Mouse (Mus musculus) stomach, embryonic 14.5 days (tissue): Measurements from ENCODE around the gene Zfp704. TPM values are rescaled to one million over a fixed set of nuclear protein-coding genes. Genes with fewer than 3 reads are reported as not detected.
"Not testable (repeated sequence)": the region's sequence is repeated elsewhere in the genome, so short reads cannot be mapped to it uniquely, and the experiment has no call there.

ENCODE experiments used
- ATAC-seq: fragments of 200-750 bp; cut with Nextera tagmentation; 2 replicates; pipeline ENCODE4 v1.8.0; 2017; ENCODE audit warnings: low read depth, moderate TSS enrichment; ENCODE audit not compliant: insufficient number of reproducible peaks, insufficient read depth, low FRiP score
- H3K27ac ChIP-seq: fragments of 300-500 bp; sonication (generic); 2 replicates; pipeline ENCODE4 v1.5.1; 2014; ENCODE audit warnings: mild to moderate bottlenecking, low read length, moderate library complexity, mixed read lengths
- H3K27me3 ChIP-seq: fragments of 300-500 bp; sonication (generic); 2 replicates; pipeline ENCODE4 v1.6.1; 2014; ENCODE audit warnings: low read length, control low read depth, mixed read lengths; ENCODE audit not compliant: control insufficient read depth, insufficient read depth
- H3K36me3 ChIP-seq: fragments of 300-500 bp; sonication (generic); 2 replicates; pipeline ENCODE4 v1.6.1; 2014; ENCODE audit warnings: mild to moderate bottlenecking, control low read depth, low read length, moderate library complexity, mixed read lengths; ENCODE audit not compliant: control insufficient read depth, insufficient read depth
- H3K4me1 ChIP-seq: fragments of 300-500 bp; sonication (generic); 2 replicates; pipeline ENCODE4 v1.6.1; 2014; ENCODE audit warnings: low read length, control low read depth, mixed read lengths; ENCODE audit not compliant: control insufficient read depth, insufficient read depth
- H3K4me2 ChIP-seq: fragments of 300-500 bp; sonication (generic); replicated peaks from 2 replicates; pipeline ENCODE4 v1.6.1; 2014; ENCODE audit warnings: low read depth, low read length, control low read depth
- H3K4me3 ChIP-seq: fragments of 300-500 bp; sonication (generic); 2 replicates; pipeline ENCODE4 v1.5.1; 2014; ENCODE audit warnings: low read depth, low read length, control low read depth
- H3K9ac ChIP-seq: fragments of 300-500 bp; sonication (generic); replicated peaks from 2 replicates; pipeline ENCODE4 v1.6.1; 2014; ENCODE audit warnings: low read depth, mild to moderate bottlenecking, control low read depth, low read length, moderate library complexity, mixed read lengths
- H3K9me3 ChIP-seq: fragments of 300-500 bp; sonication (generic); 2 replicates; pipeline ENCODE4 v1.6.1; 2016; ENCODE audit warnings: low read depth, low read length, control low read depth; ENCODE audit not compliant: control insufficient read depth
- WGBS: fragments of 180-500 bp; shearing (Covaris S2); extraction: QIAGEN DNeasy Blood & Tissue Kit; methylation state at CpG from one replicate; pipeline ENCODE4 v1.1.7; 2014; 5-methylcytosine and 5-hydroxymethylcytosine counted together
- polyA plus RNA-seq: library from polyadenylated mRNA; unstranded; fragments of >200 nt; fragmentation: Nextera tagmentation; extraction: Ambion mirVana; gene quantifications from 2 replicates; pipeline ENCODE4 v1.2.1, GENCODE M21; 2014

Zfp704 gene
- polyA plus RNA-seq, 1 experiment from 2014 or later: 16.3 TPM

DNA sequence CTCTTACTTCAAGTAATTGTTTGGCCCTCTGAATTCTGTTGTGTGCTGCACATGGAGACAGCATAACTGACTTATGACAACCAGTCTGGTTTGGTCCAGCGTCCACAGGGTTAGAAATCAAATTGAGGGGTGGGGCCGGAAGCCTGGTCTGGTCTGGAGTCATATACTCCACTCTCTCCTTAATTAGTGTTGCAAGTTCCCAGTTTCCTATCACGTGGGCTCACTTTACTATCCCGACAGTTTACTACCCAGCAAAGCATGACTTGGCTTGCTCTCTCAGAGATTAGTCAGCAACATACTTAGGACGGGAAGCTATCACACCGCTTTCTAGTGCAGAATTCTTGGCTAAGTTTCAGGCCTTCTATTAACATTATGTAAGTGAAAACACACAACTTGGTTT is 36.3 kb downstream of the Zfp704 start:
- Histone ChIP-seq H3K27me3 (no peaks in the 10 kb centered on the region), H3K4me3 (no peak overlapping the region), H3K9me3 (no peaks in the 10 kb centered on the region), H3K9ac (no peak overlapping the region), H3K27ac (no peak overlapping the region), H3K36me3 (no peaks in the 10 kb centered on the region), H3K4me2 (no peak overlapping the region), H3K4me1 (peaks cover 14% of the 10 kb centered on the region)
- ATAC-seq: no peak; the same call in 1 of the 2 replicates
- WGBS: 24% methylated on average over 6 of the region's 6 CpGs

DNA sequence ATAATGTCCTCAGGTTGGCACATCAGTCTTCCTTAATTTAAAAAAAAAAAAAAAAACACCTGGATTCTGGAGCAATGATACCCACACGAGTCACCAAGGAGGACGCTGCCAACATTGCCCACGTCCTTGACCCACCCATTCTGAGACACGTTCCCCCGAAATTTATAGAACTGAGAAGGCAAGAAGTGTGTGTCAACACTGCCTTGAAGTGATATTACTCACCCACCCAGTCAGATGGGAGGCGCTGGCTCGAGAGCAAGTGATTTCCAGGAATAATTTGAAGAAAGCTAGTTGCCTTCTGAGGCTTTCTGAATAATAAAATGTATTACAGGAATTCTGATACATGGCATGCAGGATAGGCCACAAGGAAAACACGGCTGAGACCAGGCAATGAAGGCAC is 37.6 kb downstream of the Zfp704 start:
- Histone ChIP-seq H3K9ac (no peak overlapping the region), H3K36me3 (no peaks in the 10 kb centered on the region), H3K4me2 (no peak overlapping the region), H3K4me3 (no peak overlapping the region), H3K4me1 (peaks cover 14% of the 10 kb centered on the region), H3K9me3 (no peaks in the 10 kb centered on the region), H3K27me3 (no peaks in the 10 kb centered on the region), H3K27ac (no peak overlapping the region)
- ATAC-seq: no peak
- 70% methylated on average over 8 of the region's 8 CpGs for WGBS

DNA sequence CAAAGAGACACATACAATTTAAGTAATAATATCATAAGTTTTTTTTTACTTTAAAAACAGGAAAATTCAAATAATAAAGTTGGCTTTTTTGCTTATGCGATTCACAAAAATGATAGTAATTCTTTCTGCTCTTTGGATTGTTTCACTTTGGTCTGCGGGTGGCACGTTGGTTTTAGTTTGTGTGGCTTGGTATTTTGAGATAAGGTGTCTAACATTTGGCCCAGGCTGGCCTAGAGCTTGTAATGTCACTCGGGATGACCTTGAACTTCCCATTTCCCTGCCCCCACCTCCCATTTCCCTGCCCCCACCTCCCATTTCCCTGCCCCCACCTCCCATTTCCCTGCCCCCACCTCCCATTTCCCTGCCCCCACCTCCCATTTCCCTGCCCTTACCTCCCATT is 39.1 kb downstream of the Zfp704 start:
- no peaks in the 10 kb centered on the region for H3K9me3 ChIP-seq
- H3K9ac ChIP-seq: no peak overlapping the region
- no peak overlapping the region for H3K4me2 ChIP-seq
- H3K36me3 ChIP-seq: no peaks in the 10 kb centered on the region
- H3K4me1 ChIP-seq: peaks cover 14% of the 10 kb centered on the region
- H3K4me3 ChIP-seq: no peak overlapping the region
- 90% methylated on average over 4 of the region's 4 CpGs for WGBS
- H3K27ac ChIP-seq: no peak overlapping the region
- no peaks in the 10 kb centered on the region for H3K27me3 ChIP-seq
- no peak for ATAC-seq

DNA sequence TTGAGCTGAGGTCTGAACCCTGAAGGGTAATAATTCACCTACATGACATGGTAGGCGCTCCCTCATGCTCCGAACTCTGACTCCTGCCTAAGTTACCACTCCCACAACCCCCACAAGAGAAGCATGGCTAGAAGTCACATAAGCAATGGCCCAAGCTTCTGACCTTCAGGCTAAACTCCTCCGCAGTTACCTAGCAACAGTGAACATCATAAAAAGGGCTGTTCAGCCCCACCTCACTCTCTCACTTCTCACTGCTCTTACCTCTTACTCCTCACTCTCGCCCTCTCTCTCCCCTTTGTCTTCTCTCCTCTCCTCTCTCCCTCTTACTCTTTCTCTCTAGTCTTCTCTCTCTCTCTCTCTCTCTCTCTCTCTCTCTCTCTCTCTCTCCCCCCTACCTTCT is 40.2 kb downstream of the Zfp704 start:
- not testable (repeated sequence) for H3K9me3 ChIP-seq, H3K36me3 ChIP-seq, H3K9ac ChIP-seq, H3K4me2 ChIP-seq, ATAC-seq, H3K4me3 ChIP-seq, H3K27ac ChIP-seq, H3K27me3 ChIP-seq
- WGBS: 78% methylated on average over 4 of the region's 4 CpGs
- H3K4me1 ChIP-seq: peaks cover 14% of the 10 kb centered on the region

DNA sequence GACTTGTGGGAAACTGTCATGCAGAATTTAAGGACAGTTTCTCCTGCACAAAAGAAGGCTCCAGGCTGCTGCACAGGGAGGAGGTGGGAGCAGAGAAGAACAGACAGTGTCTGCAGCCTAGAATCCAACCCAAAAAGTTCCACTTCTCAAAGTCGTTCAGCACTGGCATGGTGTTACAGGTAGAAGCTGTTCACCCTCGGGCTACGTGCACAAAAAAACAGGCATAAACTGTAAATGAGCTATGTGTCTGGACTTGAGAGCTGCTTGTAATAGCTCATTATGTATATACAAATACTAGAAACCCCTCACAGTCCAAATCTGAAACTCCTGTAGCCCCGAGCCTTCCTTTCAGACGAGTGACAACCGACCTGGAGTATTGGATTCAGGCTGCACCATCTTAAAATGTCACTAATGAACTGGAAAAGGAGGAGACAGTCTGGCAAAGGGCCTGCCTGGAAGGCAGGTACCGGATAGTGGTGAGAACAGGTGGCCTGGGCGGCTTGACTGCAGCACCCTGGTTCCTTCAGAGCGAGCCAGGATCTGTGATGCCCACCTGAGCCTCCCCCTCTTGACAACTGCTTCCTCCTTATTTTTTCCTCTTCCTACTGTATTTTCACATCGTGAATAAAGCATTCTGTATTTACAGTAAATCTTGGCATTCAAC is 41.2 kb downstream of the Zfp704 start:
- Histone ChIP-seq H3K36me3 (0 out of 2 replicates have a peak, but pooled peaks cover 3% of the 10 kb centered on the region), H3K4me2 (no peak overlapping the region), H3K27ac (no peak overlapping the region), H3K9ac (no peak overlapping the region), H3K4me3 (no peak overlapping the region), H3K9me3 (no peaks in the 10 kb centered on the region), H3K4me1 (peaks cover 6% of the 10 kb centered on the region; the same call in 1 of the 2 replicates), H3K27me3 (no peaks in the 10 kb centered on the region)
- ATAC-seq: no peak
- 62% methylated on average over 10 of the region's 10 CpGs for WGBS

DNA sequence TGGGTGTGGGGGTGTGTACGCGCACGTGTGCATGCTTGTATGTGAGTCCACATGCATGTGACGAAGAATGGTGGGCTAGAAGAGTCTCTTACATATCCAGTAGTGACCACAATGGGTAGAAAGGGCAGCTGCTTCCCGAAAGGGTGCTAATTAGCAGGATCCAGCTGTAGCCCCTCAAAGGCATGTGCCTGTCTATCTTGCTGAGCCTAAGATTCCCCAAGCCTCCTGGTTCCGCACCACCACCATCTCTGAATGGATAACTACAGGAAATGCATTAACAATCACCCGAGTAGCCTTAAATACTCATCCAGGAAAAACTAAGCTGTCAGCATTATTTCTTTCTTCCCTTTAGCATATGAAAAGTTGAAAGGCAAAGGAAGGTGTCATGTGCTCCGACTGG is 41.9 kb downstream of the Zfp704 start:
- 79% methylated on average over 8 of the region's 8 CpGs for WGBS
- no peak for ATAC-seq
- H3K4me3 ChIP-seq: no peak overlapping the region
- H3K36me3 ChIP-seq: 0 out of 2 replicates have a peak, but pooled peaks cover 3% of the 10 kb centered on the region
- no peaks in the 10 kb centered on the region for H3K27me3 ChIP-seq
- no peak overlapping the region for H3K27ac ChIP-seq
- no peaks in the 10 kb centered on the region for H3K9me3 ChIP-seq
- H3K4me1 ChIP-seq: peaks cover 3% of the 10 kb centered on the region; the same call in 1 of the 2 replicates
- H3K4me2 ChIP-seq: no peak overlapping the region
- no peak overlapping the region for H3K9ac ChIP-seq

DNA sequence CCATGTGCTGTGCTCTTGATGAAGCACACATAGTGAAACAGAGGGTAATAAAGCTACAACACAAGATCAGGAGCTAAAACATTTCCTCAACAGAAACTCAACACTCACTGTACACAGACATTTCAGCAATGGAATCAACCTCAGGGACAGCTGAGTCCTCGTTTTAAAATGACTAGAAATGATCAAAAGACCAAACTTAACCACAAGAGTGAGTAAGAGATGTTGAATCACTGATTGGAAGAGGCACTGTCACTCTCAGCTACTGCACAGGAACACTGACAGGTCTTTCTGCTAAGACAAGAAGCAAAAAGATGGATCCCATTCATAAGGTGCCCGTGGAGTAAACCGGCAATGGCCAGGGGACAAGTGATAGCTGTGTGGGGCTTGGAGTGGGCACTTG is 43.1 kb downstream of the Zfp704 start:
- no peak overlapping the region for H3K27ac ChIP-seq
- H3K4me2 ChIP-seq: no peak overlapping the region
- WGBS: 93% methylated on average over 3 of the region's 3 CpGs
- no peak overlapping the region for H3K4me3 ChIP-seq
- no peaks in the 10 kb centered on the region for H3K9me3 ChIP-seq
- ATAC-seq: no peak
- no peaks in the 10 kb centered on the region for H3K27me3 ChIP-seq
- H3K36me3 ChIP-seq: 0 out of 2 replicates have a peak, but pooled peaks cover 3% of the 10 kb centered on the region
- no peaks in the 10 kb centered on the region for H3K4me1 ChIP-seq
- no peak overlapping the region for H3K9ac ChIP-seq

DNA sequence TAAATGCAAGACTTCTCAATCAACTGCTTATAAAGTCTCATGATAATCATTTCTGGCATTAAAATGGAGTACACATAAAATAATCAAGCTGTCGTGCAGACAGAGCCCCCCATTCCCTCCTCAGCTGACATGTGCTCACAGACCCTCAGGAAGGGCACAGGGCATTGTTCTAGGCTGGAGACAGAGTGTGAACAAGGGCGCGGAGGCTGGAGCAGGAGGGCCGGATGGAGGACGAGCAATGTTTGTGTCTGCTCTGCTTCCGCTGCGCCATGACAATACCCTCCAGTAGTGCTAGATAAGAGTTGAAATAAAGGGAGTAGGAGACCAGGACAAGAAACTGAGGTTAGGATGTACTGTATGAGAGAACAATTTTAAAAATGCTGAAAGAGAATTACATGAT is 46.3 kb downstream of the Zfp704 start:
- WGBS: 72% methylated on average over 7 of the region's 7 CpGs
- Histone ChIP-seq H3K4me1 (no peaks in the 10 kb centered on the region), H3K9me3 (no peaks in the 10 kb centered on the region), H3K4me3 (no peak overlapping the region), H3K27me3 (no peaks in the 10 kb centered on the region), H3K27ac (no peak overlapping the region; the same call in 1 of the 2 replicates), H3K4me2 (no peak overlapping the region), H3K9ac (no peak overlapping the region), H3K36me3 (0 out of 2 replicates have a peak, but pooled peaks cover 3% of the 10 kb centered on the region)
- no peak for ATAC-seq
